Mouse (Mus musculus) E14TG2a.4 (cell line): ENCODE data around the gene Sos1.

Source experiments
- CTCF ChIP-seq: conservative IDR thresholded peaks from 2 replicates; pipeline ENCODE4 v1.5.1; 2014; ENCODE audit warnings: low read length
- NANOG ChIP-seq: IDR thresholded peaks from 2 replicates; pipeline ENCODE4 v1.6.1; 2014; ENCODE audit warnings: borderline replicate concordance, low read length, mixed read lengths
- POU5F1 ChIP-seq: IDR thresholded peaks from 2 replicates; pipeline ENCODE4 v1.6.1; 2014; ENCODE audit warnings: low read length, borderline replicate concordance

GRCm38 (mm10) chr17:80498600-80499268 is 18.5 kb upstream of the Sos1 start:
- TF ChIP-seq CTCF (no peak), NANOG (no peak), POU5F1 (no peak)
